Mouse (Mus musculus) cortical plate, adult 2 months (tissue): ENCODE measurements around the gene Gm20662. TPM values are rescaled to one million over a fixed set of nuclear protein-coding genes. Genes with fewer than 3 reads are reported as not detected.
A peak's percentile ranks its signal among the peaks of the same experiment; 100 is the strongest.

Experiments used
- H3K27ac ChIP-seq: fragments of 200-500 bp; 2 replicates; pipeline ENCODE4 v1.5.1; 2012; ENCODE audit warnings: low read length, control low read depth, inconsistent platforms; ENCODE audit not compliant: insufficient read depth
- H3K4me1 ChIP-seq: fragments of 200-500 bp; 2 replicates; pipeline ENCODE4 v1.6.1; 2011; ENCODE audit warnings: low read length; ENCODE audit not compliant: control insufficient read depth, insufficient read depth
- H3K4me3 ChIP-seq: fragments of 200-500 bp; 2 replicates; pipeline ENCODE4 v1.5.1; 2011; ENCODE audit warnings: mild to moderate bottlenecking, low read length, control low read depth; ENCODE audit not compliant: insufficient read depth
- CTCF ChIP-seq: fragments of 200-500 bp; IDR thresholded peaks from 2 replicates; pipeline ENCODE4 v1.5.1; 2011; ENCODE audit warnings: mild to moderate bottlenecking, control low read depth, low read length; ENCODE audit not compliant: insufficient read depth; ENCODE audit errors: extremely low read depth
- POLR2A ChIP-seq: fragments of 200-500 bp; IDR thresholded peaks from 2 replicates; pipeline ENCODE4 v1.6.1; 2011; ENCODE audit warnings: mild to moderate bottlenecking, low read length, control low read depth; ENCODE audit not compliant: insufficient read depth; ENCODE audit errors: extremely low read depth
- polyA plus RNA-seq: library from polyadenylated mRNA; depleted of rRNA; stranded (reverse); fragments of >200 nt; gene quantifications from 2 replicates; pipeline ENCODE4 v1.2.3, GENCODE M21; 2012

Gene Gm20662
- polyA plus RNA-seq, 1 experiment, result 5.6 TPM

GRCm38 (mm10) chr9:108049561-108050251 is 53.6 kb downstream of the Gm20662 start:
- Histone ChIP-seq H3K27ac (0 out of 2 replicates have a peak overlapping the region, but pooled peaks have one; percentile 4), H3K4me3 (peak overlapping the region; percentile 87), H3K4me1 (0 out of 2 replicates have a peak, but pooled peaks cover 4% of the 10 kb centered on the region)
- TF ChIP-seq POLR2A (no peak), CTCF (no peak)

GRCm38 (mm10) chr9:108051184-108051930 is 55.2 kb downstream of the Gm20662 start:
- Histone ChIP-seq H3K27ac (no peak overlapping the region), H3K4me3 (no peak overlapping the region), H3K4me1 (0 out of 2 replicates have a peak, but pooled peaks cover 4% of the 10 kb centered on the region)
- no peak for TF ChIP-seq CTCF
- no peak for TF ChIP-seq POLR2A

- Histone ChIP-seq H3K4me3 (no peak overlapping the region), H3K27ac (no peak overlapping the region), H3K4me1 (0 out of 2 replicates have a peak, but pooled peaks cover 4% of the 10 kb centered on the region)
- TF ChIP-seq CTCF (no peak), POLR2A (0 out of 2 replicates have a peak, but pooled peaks have one; percentile 8)
Measured at GRCm38 (mm10) chr9:108051931-108052220, 55.7 kb downstream of the Gm20662 start.

- H3K4me1 ChIP-seq, result 0 out of 2 replicates have a peak, but pooled peaks cover 4% of the 10 kb centered on the region
- no peak overlapping the region for H3K27ac ChIP-seq
- H3K4me3 ChIP-seq, result no peak overlapping the region
- TF ChIP-seq CTCF, result no peak
- TF ChIP-seq POLR2A, result no peak
Measured at GRCm38 (mm10) chr9:108052411-108052810, 56.3 kb downstream of the Gm20662 start.

GRCm38 (mm10) chr9:108052885-108053664 is 56.9 kb downstream of the Gm20662 start, which contains the start of gene Amigo3:
TSS of gene Amigo3 (plus strand) at chr9:108053159.
- no peak within 1 kb of the TSS for H3K4me3 ChIP-seq
- peak; percentile 80 for TF ChIP-seq CTCF
- TF ChIP-seq POLR2A, result peak; percentile 54
- H3K27ac ChIP-seq, result no peak within 1 kb of the TSS
- H3K4me1 ChIP-seq, result 0 out of 2 replicates have a peak, but pooled peaks cover 4% of the 10 kb centered on the region

GRCm38 (mm10) chr9:108053665-108054225 is 57.6 kb downstream of the Gm20662 start:
- H3K4me3 ChIP-seq, result no peak overlapping the region
- 0 out of 2 replicates have a peak, but pooled peaks cover 4% of the 10 kb centered on the region for H3K4me1 ChIP-seq
- TF ChIP-seq POLR2A (no peak), CTCF (no peak)
- H3K27ac ChIP-seq, result no peak overlapping the region

GRCm38 (mm10) chr9:108054331-108055040 is 58.3 kb downstream of the Gm20662 start:
- TF ChIP-seq CTCF (no peak), POLR2A (no peak)
- Histone ChIP-seq H3K4me3 (no peak overlapping the region), H3K4me1 (0 out of 2 replicates have a peak, but pooled peaks cover 4% of the 10 kb centered on the region), H3K27ac (no peak overlapping the region)

- no peak overlapping the region for H3K27ac ChIP-seq
Measured at GRCm38 (mm10) chr9:108055061-108055460, 58.9 kb downstream of the Gm20662 start.

More at GRCm38 (mm10) chr9:108055061-108055460, 58.9 kb downstream of the Gm20662 start:
- Histone ChIP-seq H3K4me3 (no peak overlapping the region), H3K4me1 (0 out of 2 replicates have a peak, but pooled peaks cover under 1% of the 10 kb centered on the region)
- TF ChIP-seq CTCF, result no peak
- no peak for TF ChIP-seq POLR2A
